22 mouse cellular contexts compared by ENCODE assay signal in genomic region chr17:45003311-45003710, GRCm38 (mm10).
"Had no signal": no experiment of that assay in that cellular context is flagged by ENCODE, and none has a peak within 500 bp of the region (broad histone marks: within the 10 kb centered on the region; RNA-seq: fewer than 3 reads in every experiment).

No protein-coding gene starts in this region.

- H3K9ac ChIP-seq: intestine, embryonic 15.5 days; limb, embryonic 12.5 days; limb, embryonic 15.5 days; liver, embryonic 14.5 days; liver, postnatal 0 days; lung, embryonic 14.5 days; midbrain, embryonic 13.5 days; neural tube, embryonic 13.5 days; stomach, embryonic 15.5 days had no signal

- H3K4me3 ChIP-seq: intestine, embryonic 15.5 days; limb, embryonic 12.5 days; limb, embryonic 15.5 days; megakaryocyte, embryonic 14.5 days; midbrain, embryonic 10.5 days; midbrain, embryonic 13.5 days; myocyte; neural tube, embryonic 13.5 days; stomach, embryonic 15.5 days had no signal

- H3K4me2 ChIP-seq: intestine, embryonic 15.5 days; limb, embryonic 12.5 days; limb, embryonic 15.5 days; liver, embryonic 11.5 days; lung, embryonic 14.5 days; midbrain, embryonic 13.5 days; neural tube, embryonic 13.5 days; stomach, embryonic 15.5 days had no signal

- H3K27ac ChIP-seq: intestine, embryonic 15.5 days; kidney, postnatal 0 days; limb, embryonic 12.5 days; limb, embryonic 15.5 days; liver, embryonic 14.5 days; macrophage; midbrain, embryonic 10.5 days; midbrain, embryonic 13.5 days; neural tube, embryonic 13.5 days; stomach, embryonic 15.5 days had no signal

- H3K36me3 ChIP-seq: intestine, embryonic 15.5 days; limb, embryonic 12.5 days; limb, embryonic 15.5 days; midbrain, embryonic 10.5 days; midbrain, embryonic 13.5 days; neural tube, embryonic 13.5 days; stomach, embryonic 15.5 days had no signal

- ATAC-seq: intestine, embryonic 15.5 days; liver, postnatal 0 days; lung, postnatal 0 days; midbrain, embryonic 13.5 days; midbrain, embryonic 16.5 days had no signal

- DNase-seq: left cerebral cortex, postnatal 4 days; liver, postnatal 0 days; lung, embryonic 14.5 days; retina, postnatal 1 day; right cerebral cortex, postnatal 25 days; spleen, adult 18-20 months; thymus, postnatal 25 days had no signal

- H3K4me1 ChIP-seq: intestine, embryonic 15.5 days; midbrain, embryonic 10.5 days; midbrain, embryonic 13.5 days; neural tube, embryonic 13.5 days; stomach, embryonic 15.5 days had no signal

- H3K27me3 ChIP-seq: intestine, embryonic 15.5 days; limb, embryonic 12.5 days; limb, embryonic 15.5 days; megakaryocyte, embryonic 14.5 days; midbrain, embryonic 13.5 days; neural tube, embryonic 13.5 days; stomach, embryonic 15.5 days had no signal

- H3K9me3 ChIP-seq: intestine, embryonic 15.5 days; limb, embryonic 12.5 days; limb, embryonic 15.5 days; megakaryocyte, embryonic 14.5 days; midbrain, embryonic 10.5 days; midbrain, embryonic 13.5 days; neural tube, embryonic 13.5 days; stomach, embryonic 15.5 days had no signal
